Comparison of ENCODE assay signal across 29 mouse cellular contexts in the genomic region with DNA sequence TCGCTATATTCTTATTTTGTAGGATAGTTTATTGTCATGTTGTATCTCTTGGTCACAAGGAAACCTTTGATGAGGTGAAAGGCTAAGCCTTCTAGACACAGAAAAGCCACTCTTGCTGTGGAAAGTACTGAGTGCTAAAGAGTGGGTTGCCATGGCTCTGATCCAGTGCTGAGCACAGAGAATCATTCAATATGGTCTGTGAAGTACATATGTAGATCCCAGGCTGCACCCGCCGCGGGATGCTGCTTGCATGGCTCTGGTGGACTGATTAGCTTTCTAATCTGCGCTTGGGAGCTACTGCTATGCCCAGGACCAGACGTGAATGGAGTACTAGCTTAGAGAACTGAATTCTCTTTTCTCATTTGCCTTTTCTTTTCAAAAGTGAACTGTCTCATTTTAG.
DNase-seq lines count a peak whose midpoint lies in the region; ATAC-seq and TF ChIP-seq lines count a peak whose summit lies in the region.
"Had no signal": no experiment of that assay in that cellular context is flagged by ENCODE, and none has a peak within 500 bp of the region (broad histone marks: within the 10 kb centered on the region; RNA-seq: fewer than 3 reads in every experiment).

No protein-coding gene starts in this region.

- ATAC-seq in forebrain, embryonic 14.5 days: no peak
- ATAC-seq in forebrain, embryonic 12.5 days (ENCODE audit: low FRiP score): no peak
- 0 out of 2 replicates have a peak, but pooled peaks have one; percentile 48 for ATAC-seq in midbrain, embryonic 13.5 days
- ATAC-seq in midbrain, embryonic 16.5 days: no peak
- ATAC-seq: activated CD4-positive, CD25-positive, alpha-beta regulatory T cell, adult 4 months; hindbrain, postnatal 0 days; intestine, embryonic 15.5 days had no signal

- 77% methylated on average over 6 of the region's 6 CpGs for WGBS in forebrain, embryonic 14.5 days
- 88% methylated on average over 6 of the region's 6 CpGs for WGBS in forebrain, embryonic 12.5 days
- 70% methylated on average over 6 of the region's 6 CpGs for WGBS in midbrain, embryonic 13.5 days
- WGBS in midbrain, embryonic 16.5 days: 68% methylated on average over 6 of the region's 6 CpGs

- no peaks in the 10 kb centered on the region for H3K9me3 ChIP-seq in forebrain, embryonic 14.5 days (replicated peaks; ENCODE audit: control insufficient read depth, low read length)
- no peaks in the 10 kb centered on the region for H3K9me3 ChIP-seq in forebrain, embryonic 12.5 days
- no peaks in the 10 kb centered on the region for H3K9me3 ChIP-seq in midbrain, embryonic 13.5 days
- H3K9me3 ChIP-seq in midbrain, embryonic 16.5 days (replicated peaks; ENCODE audit: control insufficient read depth, low read length, poor library complexity, severe bottlenecking): no peaks in the 10 kb centered on the region
- H3K9me3 ChIP-seq: hindbrain, embryonic 12.5 days; intestine, embryonic 15.5 days; limb, embryonic 13.5 days; neural tube, embryonic 15.5 days had no signal

- no peaks in the 10 kb centered on the region for H3K27me3 ChIP-seq in forebrain, embryonic 14.5 days (replicated peaks; ENCODE audit: control insufficient read depth, insufficient read depth, low read length)
- H3K27me3 ChIP-seq in forebrain, embryonic 12.5 days: no peaks in the 10 kb centered on the region
- H3K27me3 ChIP-seq in midbrain, embryonic 13.5 days: no peaks in the 10 kb centered on the region
- H3K27me3 ChIP-seq in midbrain, embryonic 16.5 days (ENCODE audit: control insufficient read depth, insufficient read depth, low read depth, low read length): no peaks in the 10 kb centered on the region
- H3K27me3 ChIP-seq: CH12.LX; hindbrain, embryonic 12.5 days; intestine, embryonic 15.5 days; limb, embryonic 13.5 days; neural tube, embryonic 15.5 days had no signal

- H3K9ac ChIP-seq in forebrain, embryonic 14.5 days (ENCODE audit: low read length): no peak overlapping the region
- no peak overlapping the region for H3K9ac ChIP-seq in forebrain, embryonic 12.5 days
- H3K9ac ChIP-seq in midbrain, embryonic 13.5 days (replicated peaks): no peak overlapping the region
- H3K9ac ChIP-seq in midbrain, embryonic 16.5 days (ENCODE audit: low read depth, low read length): no peak overlapping the region
- H3K9ac ChIP-seq: hindbrain, embryonic 12.5 days; intestine, embryonic 15.5 days; limb, embryonic 13.5 days; lung, embryonic 14.5 days; neural tube, embryonic 15.5 days had no signal

- peak; percentile 14 for DNase-seq in forebrain, embryonic 14.5 days (ENCODE audit: low spot score)
- peak in 1 of 2 experiments; percentile 34 for DNase-seq in layer of hippocampus, adult 2 months (ENCODE audit: low spot score in 2 of 2)
- DNase-seq in layer of hippocampus, adult 9-10 months (ENCODE audit: low spot score): no peak
- DNase-seq in retina, postnatal 1 day: no peak
- DNase-seq: adrenal gland, adult 2 months; adrenal gland, postnatal 36 days; cerebellum, adult 8-10 months; cerebellum, postnatal 36 days; gastrocnemius, adult 2 months; gastrocnemius, postnatal 36 days; heart, adult 18-20 months; heart, postnatal 36 days; kidney, adult 2 months; kidney, postnatal 36 days; lung, embryonic 14.5 days; lung, postnatal 14 days; right cerebral cortex, postnatal 25 days; thymus, postnatal 14 days had no signal

- H3K27ac ChIP-seq in forebrain, embryonic 14.5 days (ENCODE audit: low read depth, low read length): no peak overlapping the region
- H3K27ac ChIP-seq in forebrain, embryonic 12.5 days: no peak overlapping the region
- peak overlapping the region; percentile 28; the same call in 1 of the 2 replicates for H3K27ac ChIP-seq in layer of hippocampus, adult 2 months
- H3K27ac ChIP-seq in midbrain, embryonic 13.5 days: no peak overlapping the region
- H3K27ac ChIP-seq in midbrain, embryonic 16.5 days (ENCODE audit: low read length): no peak overlapping the region
- H3K27ac ChIP-seq: gastrocnemius, adult 2 months; hindbrain, embryonic 12.5 days; hindbrain, postnatal 0 days; intestine, embryonic 15.5 days; limb, embryonic 13.5 days; neural tube, embryonic 15.5 days had no signal

- H3K36me3 ChIP-seq in forebrain, embryonic 14.5 days (ENCODE audit: control insufficient read depth, insufficient read depth, low read length): peaks cover 3% of the 10 kb centered on the region; the same call in 1 of the 2 replicates
- H3K36me3 ChIP-seq in forebrain, embryonic 12.5 days (replicated peaks): peaks cover under 1% of the 10 kb centered on the region; the same call in 1 of the 2 replicates
- 0 out of 2 replicates have a peak, but pooled peaks cover under 1% of the 10 kb centered on the region for H3K36me3 ChIP-seq in midbrain, embryonic 13.5 days
- H3K36me3 ChIP-seq in midbrain, embryonic 16.5 days (ENCODE audit: control insufficient read depth, insufficient read depth, low read length): no peaks in the 10 kb centered on the region
- H3K36me3 ChIP-seq: hindbrain, embryonic 12.5 days; intestine, embryonic 15.5 days; neural tube, embryonic 15.5 days had no signal

- peaks cover 12% of the 10 kb centered on the region for H3K4me1 ChIP-seq in forebrain, embryonic 14.5 days (ENCODE audit: control insufficient read depth, insufficient read depth, low read length)
- H3K4me1 ChIP-seq in forebrain, embryonic 12.5 days: peaks cover 16% of the 10 kb centered on the region
- H3K4me1 ChIP-seq in midbrain, embryonic 13.5 days (replicated peaks): peaks cover 33% of the 10 kb centered on the region
- H3K4me1 ChIP-seq in midbrain, embryonic 16.5 days (ENCODE audit: control insufficient read depth, insufficient read depth, low read length): peaks cover 10% of the 10 kb centered on the region
- H3K4me1 ChIP-seq: limb, embryonic 13.5 days had no signal

- no peak for TF ChIP-seq CTCF in layer of hippocampus, adult 2 months (conservative IDR thresholded peaks at IDR 0.05)

- no peak overlapping the region for H3K4me3 ChIP-seq in forebrain, embryonic 14.5 days (ENCODE audit: low read depth, low read length)
- H3K4me3 ChIP-seq in forebrain, embryonic 12.5 days (replicated peaks): no peak overlapping the region
- H3K4me3 ChIP-seq in layer of hippocampus, adult 2 months: no peak overlapping the region
- H3K4me3 ChIP-seq in midbrain, embryonic 13.5 days (replicated peaks): no peak overlapping the region
- H3K4me3 ChIP-seq in midbrain, embryonic 16.5 days (ENCODE audit: low read depth, low read length): no peak overlapping the region
- H3K4me3 ChIP-seq: gastrocnemius, adult 2 months; hindbrain, embryonic 12.5 days; intestine, embryonic 15.5 days; limb, embryonic 13.5 days; neural tube, embryonic 15.5 days had no signal

- H3K4me2 ChIP-seq in forebrain, embryonic 14.5 days (ENCODE audit: low read length): no peak overlapping the region
- H3K4me2 ChIP-seq in forebrain, embryonic 12.5 days: no peak overlapping the region
- no peak overlapping the region for H3K4me2 ChIP-seq in midbrain, embryonic 13.5 days (replicated peaks)
- H3K4me2 ChIP-seq in midbrain, embryonic 16.5 days (ENCODE audit: low read length): no peak overlapping the region
- H3K4me2 ChIP-seq: heart, embryonic 11.5 days; hindbrain, embryonic 12.5 days; intestine, embryonic 15.5 days; limb, embryonic 13.5 days; lung, embryonic 14.5 days; neural tube, embryonic 15.5 days had no signal
